Mouse (Mus musculus): ENCODE measurements around the gene Tesc. TPM values are rescaled to one million over a fixed set of nuclear protein-coding genes. Genes with fewer than 3 reads are reported as not detected.

The Tesc gene
- total RNA-seq, 2 experiments from 2014 or later, result 3.7 to 5.4 TPM

- no peak for DNase-seq
- intact Hi-C loops (cut with DNase I), result no loop called here
These were observed 11.7 kb downstream of the Tesc start for GRCm38 (mm10) chr5:118039241-118039668.

- peak; percentile 84 for DNase-seq
- intact Hi-C loops (cut with DNase I), result no loop called here
These were observed 15.1 kb downstream of the Tesc start for GRCm38 (mm10) chr5:118042599-118042998.

- no peak for DNase-seq
- intact Hi-C loops (cut with DNase I), result no loop called here
These were observed 16.2 kb downstream of the Tesc start for GRCm38 (mm10) chr5:118043761-118044160.

- intact Hi-C loops (cut with DNase I), result no loop called here
- DNase-seq, result peak; percentile 82
These were observed 17.4 kb downstream of the Tesc start for GRCm38 (mm10) chr5:118044907-118045306.

GRCm38 (mm10) chr5:118045385-118045784 lies 17.8 kb downstream of the Tesc start:
- intact Hi-C loops (cut with DNase I), result no loop called here
- no peak for DNase-seq

- intact Hi-C loops (cut with DNase I), result no loop called here
- DNase-seq, result no peak
These were observed 19.7 kb downstream of the Tesc start for GRCm38 (mm10) chr5:118047091-118047757.

- intact Hi-C loops (cut with DNase I), result no loop called here
- DNase-seq, result no peak
These were observed 20.9 kb downstream of the Tesc start for GRCm38 (mm10) chr5:118048412-118048811.

- intact Hi-C loops (cut with DNase I), result no loop called here
- no peak for DNase-seq
These were observed 21.4 kb downstream of the Tesc start for GRCm38 (mm10) chr5:118048928-118049327.

- no peak for DNase-seq
- intact Hi-C loops (cut with DNase I), result no loop called here
These were observed 23.2 kb downstream of the Tesc start for GRCm38 (mm10) chr5:118050743-118051142.

- intact Hi-C loops (cut with DNase I), result no loop called here
- no peak for DNase-seq
These were observed 24.6 kb downstream of the Tesc start for GRCm38 (mm10) chr5:118051981-118052662.

GRCm38 (mm10) chr5:118053205-118053604 lies 25.7 kb downstream of the Tesc start:
- intact Hi-C loops (cut with DNase I), result no loop called here
- DNase-seq, result no peak

GRCm38 (mm10) chr5:118057508-118058111 lies 30.1 kb downstream of the Tesc start:
- no peak for DNase-seq
- intact Hi-C loops (cut with DNase I), result no loop called here

- DNase-seq, result no peak
These were observed 31.3 kb downstream of the Tesc start for GRCm38 (mm10) chr5:118058858-118059257.

GRCm38 (mm10) chr5:118059646-118060045 lies 32.1 kb downstream of the Tesc start:
- no peak for DNase-seq
- intact Hi-C loops (cut with DNase I), result loop anchor here (10.0 kb wide), 1 partner anchor 555 kb away; no protein-coding TSS in a partner anchor

More at GRCm38 (mm10) chr5:118058858-118059257, 31.3 kb downstream of the Tesc start:
- intact Hi-C loops (cut with DNase I), result no loop called here

GRCm38 (mm10) chr5:118061391-118061790 lies 33.8 kb downstream of the Tesc start:
- peak; percentile 56 for DNase-seq
- intact Hi-C loops (cut with DNase I), result loop anchor here (10.0 kb wide), 1 partner anchor 557 kb away; no protein-coding TSS in a partner anchor

- intact Hi-C loops (cut with DNase I), result loop anchor here (10.0 kb wide), 1 partner anchor 558 kb away; no protein-coding TSS in a partner anchor
- DNase-seq, result no peak
These were observed 35.7 kb downstream of the Tesc start for GRCm38 (mm10) chr5:118063181-118063621.

GRCm38 (mm10) chr5:118064284-118064901 lies 36.9 kb downstream of the Tesc start:
- peak; percentile 40 for DNase-seq
- intact Hi-C loops (cut with DNase I), result loop anchor here (10.0 kb wide), 1 partner anchor 560 kb away; no protein-coding TSS in a partner anchor

- intact Hi-C loops (cut with DNase I), result loop anchor here (10.0 kb wide), 1 partner anchor 561 kb away; no protein-coding TSS in a partner anchor
- DNase-seq, result peak; percentile 79
These were observed 38.1 kb downstream of the Tesc start for GRCm38 (mm10) chr5:118065516-118066255.

- intact Hi-C loops (cut with DNase I), result loop anchor here (10.0 kb wide), 1 partner anchor 562 kb away; no protein-coding TSS in a partner anchor
- peak; percentile 77 for DNase-seq
These were observed 39.3 kb downstream of the Tesc start for GRCm38 (mm10) chr5:118066828-118067227.

- DNase-seq, result no peak
- intact Hi-C loops (cut with DNase I), result loop anchor here (10.0 kb wide), 1 partner anchor 563 kb away; no protein-coding TSS in a partner anchor
These were observed 40.0 kb downstream of the Tesc start for GRCm38 (mm10) chr5:118067572-118067971.

Data from left cerebral cortex, postnatal 4 days (tissue).